Mouse (Mus musculus) kidney, postnatal 36 days (tissue): ENCODE results near the gene Hs3st3b1.

ENCODE experiments used
- DNase-seq, 2 experiments: peaks; one replicate each; pipeline ENCODE4 v3.0.0; 2021 to 2022; ENCODE audit warnings: mixed read lengths in 2 of 2

Hs3st3b1 gene

DNA sequence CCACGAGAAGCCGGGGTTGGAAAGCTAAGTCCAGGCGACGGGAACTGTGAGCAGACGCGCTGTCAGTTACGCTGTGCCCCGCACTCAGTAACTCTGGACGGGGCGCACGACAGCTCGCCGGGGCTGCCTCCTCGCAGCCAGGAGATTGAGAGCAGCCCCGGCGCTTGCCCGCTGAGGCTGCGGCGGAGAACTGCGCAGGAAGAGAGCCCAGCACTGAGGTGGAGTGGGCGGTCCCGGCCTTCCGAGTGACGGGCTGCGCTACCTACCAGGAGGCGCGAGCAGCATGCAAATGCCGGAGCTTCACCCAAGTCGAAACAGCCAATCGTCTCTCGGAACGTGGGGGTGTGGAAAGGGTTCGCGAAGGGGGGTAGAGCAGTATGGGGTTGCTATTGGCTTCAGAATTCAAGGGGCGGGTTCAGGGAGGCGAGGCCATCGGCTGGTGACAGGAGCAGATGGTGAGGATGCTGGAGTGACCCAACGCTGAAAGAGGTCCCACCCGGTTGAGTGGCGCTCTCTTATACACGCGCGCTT lies at the start of gene Hs3st3b1:
Hs3st3b1 (minus strand) TSS at position 200 of the 531 bp plus-strand sequence.
- peak; percentile 96 to 98 for DNase-seq

DNA sequence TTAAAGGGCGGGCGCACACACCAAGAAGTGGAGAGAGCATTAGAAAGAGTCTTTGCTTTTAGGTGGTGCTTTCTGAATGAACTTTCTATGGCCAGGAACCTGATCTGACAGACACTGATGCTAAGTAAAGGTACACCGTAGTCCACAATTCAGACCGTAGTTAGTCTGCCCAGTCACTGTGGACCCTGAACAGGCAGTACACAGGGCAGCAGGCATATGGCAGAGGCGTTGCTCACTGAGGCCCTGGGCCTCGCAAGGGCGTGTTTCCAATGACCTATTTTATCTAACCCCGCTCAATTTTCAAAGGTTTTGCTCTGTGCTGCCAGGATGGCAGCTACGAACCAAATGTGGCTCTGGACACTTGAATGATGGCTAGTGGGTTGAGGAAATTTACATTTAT lies 49.4 kb upstream of the Hs3st3b1 start:
- peak; percentile 27 to 31 for DNase-seq

DNA sequence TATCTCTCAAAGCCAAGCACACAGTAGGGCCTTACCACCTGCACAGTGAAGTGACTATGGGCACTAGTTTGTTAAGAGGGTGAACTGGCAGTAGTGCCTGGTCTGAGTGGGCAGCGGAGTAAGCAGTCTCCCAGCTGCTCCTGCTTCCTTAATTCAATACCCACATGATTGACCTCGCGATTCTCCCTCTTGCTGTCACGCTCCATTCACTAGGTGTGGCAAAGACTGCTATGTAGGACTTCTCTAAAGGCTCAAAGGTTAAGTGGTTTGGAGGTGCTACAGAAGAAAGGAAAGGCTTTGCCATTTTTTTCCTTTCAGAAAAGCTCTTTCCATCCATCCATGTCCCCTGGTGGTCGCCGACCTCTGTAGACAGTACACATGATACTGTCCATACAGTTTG lies 48.7 kb upstream of the Hs3st3b1 start:
- peak in 1 of 2 experiments; percentile 23 for DNase-seq

GRCm38 (mm10) chr11:63969205-63969910 lies 47.3 kb upstream of the Hs3st3b1 start:
- DNase-seq = peak; percentile 63 to 69

- DNase-seq = no peak
Measured at GRCm38 (mm10) chr11:63968388-63969035, 46.4 kb upstream of the Hs3st3b1 start.

DNA sequence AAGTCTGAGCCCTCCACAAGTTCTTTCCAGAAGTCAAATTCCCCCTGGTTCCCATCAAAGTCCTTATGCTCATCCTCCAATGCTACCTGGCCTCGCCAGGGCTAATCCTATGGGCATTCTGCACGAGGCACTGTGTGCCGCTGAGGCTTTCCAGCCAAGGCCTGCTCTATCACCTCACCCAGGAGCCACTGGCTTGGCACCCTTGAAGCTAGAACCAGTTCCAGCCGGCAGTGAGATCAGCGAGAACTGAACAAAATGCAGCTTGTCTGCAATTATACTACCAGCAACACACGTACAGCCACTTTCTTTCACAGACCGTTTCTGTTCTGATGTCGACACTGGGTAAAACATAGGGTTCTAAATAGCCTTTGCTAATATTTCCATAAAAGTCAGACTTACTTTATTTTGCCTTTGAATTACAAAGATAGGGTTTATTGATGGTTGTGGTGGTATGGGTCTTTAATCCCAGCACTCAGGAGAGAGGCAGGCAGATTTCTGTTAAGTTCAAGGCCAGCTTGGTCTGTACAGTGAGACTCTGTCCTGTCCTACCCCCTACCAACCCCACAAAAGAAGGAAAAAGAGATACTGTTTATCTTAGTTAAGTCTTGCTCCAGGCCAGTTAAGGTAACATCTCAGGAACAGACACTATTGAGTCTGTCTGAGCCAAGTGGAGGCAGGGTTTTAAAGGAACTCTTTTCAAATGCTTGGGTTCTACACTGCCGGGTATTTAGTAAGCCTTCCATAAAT lies 45.7 kb upstream of the Hs3st3b1 start:
- peak; percentile 59 to 60 for DNase-seq

DNA sequence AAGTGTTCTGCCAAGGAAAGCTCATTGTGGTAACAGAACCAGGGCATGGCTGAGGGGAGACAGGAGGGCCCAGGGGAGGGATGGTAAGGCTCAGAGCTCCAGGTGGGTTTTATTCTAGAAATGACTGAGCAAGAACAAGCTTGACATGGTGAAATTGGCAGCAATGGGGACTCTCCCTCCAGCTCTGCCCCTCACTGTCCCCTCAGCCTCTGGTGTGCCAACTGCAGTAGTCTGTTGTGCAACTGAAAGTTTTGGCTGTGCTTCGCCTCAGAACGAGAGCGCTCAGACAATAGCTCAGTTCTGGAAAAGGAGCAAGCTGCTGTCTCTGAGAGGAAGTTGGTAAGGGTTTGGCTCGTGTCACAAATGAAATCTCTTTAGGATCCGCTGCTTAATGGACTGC lies 43.3 kb upstream of the Hs3st3b1 start:
- no peak for DNase-seq

DNA sequence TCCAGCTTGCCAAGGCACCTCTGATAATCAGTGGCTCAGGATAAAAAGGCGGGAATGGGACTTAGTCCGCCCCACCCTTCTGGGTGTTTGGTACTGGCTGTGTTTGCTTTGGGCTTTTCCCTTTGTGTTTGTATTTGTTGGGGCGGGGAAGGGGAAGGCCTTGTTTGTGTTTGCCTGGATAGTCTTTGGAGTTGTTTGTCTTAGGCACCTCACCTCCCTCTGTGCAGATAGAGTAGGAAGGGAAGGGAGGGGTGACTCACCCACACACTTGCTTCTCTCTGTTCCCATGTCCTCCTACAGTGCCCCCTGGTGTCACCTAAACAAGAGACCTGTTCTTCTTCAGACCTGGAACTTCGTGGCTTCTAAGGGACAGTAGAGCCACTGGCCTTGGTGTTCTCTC lies 35.1 kb upstream of the Hs3st3b1 start:
- peak; percentile 27 to 58 for DNase-seq

DNA sequence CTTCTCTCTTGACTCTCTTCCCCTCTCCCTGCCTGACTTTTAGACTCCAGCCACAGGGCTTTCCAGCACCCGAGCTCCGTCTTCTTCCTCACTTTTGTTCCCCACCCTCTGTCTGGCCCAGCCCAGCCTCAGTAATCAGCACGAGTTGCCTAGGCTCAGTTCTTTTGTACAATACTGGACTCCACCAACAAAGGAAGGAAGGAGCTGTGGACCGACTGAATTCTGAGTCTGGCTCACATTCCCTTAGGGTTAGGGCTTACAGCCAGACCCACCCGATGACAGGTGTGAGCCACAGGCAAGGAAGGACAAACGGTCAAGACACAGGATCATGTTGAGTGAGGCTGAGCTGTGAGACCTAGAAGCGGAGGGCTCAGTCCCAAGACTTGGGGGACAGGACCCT lies 34.7 kb upstream of the Hs3st3b1 start:
- DNase-seq = no peak

DNA sequence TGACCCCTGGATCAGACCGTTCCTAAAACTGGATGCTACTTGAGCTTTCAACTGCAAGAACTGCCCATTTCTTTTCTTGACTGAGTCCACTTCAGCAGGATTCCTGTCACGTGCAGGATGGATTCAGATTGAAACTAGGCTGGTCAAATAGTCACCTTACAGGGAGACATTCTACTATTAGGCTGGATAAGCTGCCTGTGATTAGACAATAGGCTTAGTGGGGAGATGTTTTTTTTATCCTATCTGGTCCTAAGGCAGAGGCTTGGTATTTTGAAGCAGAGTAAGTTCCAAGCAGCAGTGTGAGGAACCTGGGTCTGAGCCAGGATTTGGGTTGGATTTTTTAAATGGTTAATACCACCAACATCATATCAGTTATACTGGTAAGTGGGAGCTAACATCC lies 31.8 kb upstream of the Hs3st3b1 start:
- DNase-seq = no peak

GRCm38 (mm10) chr11:63952743-63953191 lies 30.7 kb upstream of the Hs3st3b1 start:
- no peak for DNase-seq

DNA sequence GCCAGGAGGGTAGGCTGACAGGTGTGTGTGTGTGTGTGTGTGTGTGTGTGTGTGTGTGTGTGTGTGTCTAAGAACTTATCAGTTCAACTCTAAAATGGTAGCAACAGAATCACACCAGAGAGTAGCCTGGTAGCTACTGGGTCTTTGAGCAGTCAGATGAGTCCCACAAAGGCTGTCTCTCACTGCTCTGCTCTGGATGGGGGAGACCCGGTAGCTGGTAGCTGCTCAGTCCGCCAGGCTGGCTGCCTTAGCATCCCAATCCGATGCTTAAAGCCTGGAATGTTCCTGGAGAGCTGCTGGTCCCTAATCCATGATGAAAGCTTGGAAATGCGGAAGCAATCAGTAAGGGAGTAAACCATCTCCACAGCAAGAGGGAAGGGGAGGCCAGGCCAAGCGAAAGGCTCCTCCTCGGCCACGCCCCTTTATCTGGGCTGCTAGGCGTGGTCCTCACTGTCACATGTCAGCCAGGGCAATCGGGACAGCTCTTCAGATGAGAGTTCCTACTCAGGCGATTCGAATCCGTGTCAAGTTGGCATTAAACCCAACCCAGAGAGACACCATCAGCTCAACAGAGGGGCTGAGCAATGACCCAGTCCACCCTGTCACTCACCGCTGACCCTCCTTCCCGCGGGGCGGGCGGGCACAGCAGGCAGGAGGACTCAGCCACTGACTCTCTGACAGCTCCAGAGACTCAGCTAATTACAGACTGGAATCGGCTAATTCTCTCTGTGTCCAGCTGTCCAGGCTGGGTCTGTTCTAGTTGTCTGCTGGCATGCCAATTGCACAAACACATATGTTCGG lies 29.9 kb upstream of the Hs3st3b1 start:
- peak; percentile 31 to 54 for DNase-seq

DNA sequence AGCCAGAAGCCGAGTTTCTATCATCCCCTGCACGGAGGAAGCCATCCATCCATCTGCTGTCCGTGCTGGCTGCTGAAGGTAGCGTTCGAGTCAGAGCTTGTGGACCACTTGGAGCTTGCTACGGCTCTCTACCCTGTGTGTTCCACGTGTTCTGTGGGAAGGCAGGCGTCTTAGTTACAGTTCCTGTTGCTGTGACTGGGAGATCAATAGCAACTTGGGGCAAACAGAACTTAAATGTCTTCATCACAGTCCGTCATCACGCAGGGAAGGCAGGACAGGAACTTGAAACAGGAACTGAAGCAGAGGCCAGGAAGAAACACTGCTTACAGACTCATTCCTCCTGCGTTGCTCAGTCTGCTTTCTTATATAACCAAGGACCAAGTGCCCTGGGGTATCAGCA lies 26.3 kb upstream of the Hs3st3b1 start:
- DNase-seq = no peak

DNA sequence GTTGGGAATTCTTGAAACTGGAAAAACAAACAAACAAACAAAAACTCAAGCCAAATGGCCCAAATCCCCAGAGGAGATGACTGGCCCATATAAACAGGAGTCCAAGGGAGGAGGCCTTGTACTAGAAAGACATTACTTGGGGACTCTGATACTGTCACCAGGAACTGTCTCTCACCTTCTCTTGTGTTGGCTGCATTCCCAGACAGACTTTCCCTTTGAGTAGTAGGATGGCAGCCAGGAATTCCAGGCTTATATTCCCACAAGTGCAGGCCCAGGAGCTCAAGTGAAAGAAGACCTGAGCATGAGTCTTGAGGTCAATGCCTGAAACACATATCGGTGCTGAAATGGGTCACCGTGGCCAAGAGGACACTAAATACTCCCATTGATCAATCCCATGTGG lies 24.9 kb upstream of the Hs3st3b1 start:
- no peak for DNase-seq

- no peak for DNase-seq
Measured at GRCm38 (mm10) chr11:63943947-63944346, 21.9 kb upstream of the Hs3st3b1 start.

- DNase-seq = no peak
Measured at GRCm38 (mm10) chr11:63943268-63943890, 21.3 kb upstream of the Hs3st3b1 start.

DNA sequence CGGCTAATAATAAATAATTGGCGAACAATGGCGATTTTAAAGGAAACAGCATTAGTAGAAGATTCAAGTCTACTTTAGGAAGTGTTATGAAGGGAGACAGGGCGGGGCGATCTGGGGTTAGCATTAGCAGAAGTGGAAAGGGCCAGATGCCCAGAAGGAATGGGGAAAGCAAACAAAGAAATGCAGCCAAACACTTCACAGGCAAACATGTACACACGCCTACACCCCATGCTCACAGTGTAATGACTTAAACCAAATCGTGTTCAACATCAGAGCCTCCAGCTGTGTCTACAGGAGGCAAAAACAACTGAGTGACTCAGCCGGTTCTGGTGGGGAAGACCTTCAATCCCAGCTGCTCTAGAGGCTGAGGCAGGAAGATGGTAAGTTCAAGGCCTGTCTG lies 20.1 kb upstream of the Hs3st3b1 start:
- DNase-seq = no peak

DNA sequence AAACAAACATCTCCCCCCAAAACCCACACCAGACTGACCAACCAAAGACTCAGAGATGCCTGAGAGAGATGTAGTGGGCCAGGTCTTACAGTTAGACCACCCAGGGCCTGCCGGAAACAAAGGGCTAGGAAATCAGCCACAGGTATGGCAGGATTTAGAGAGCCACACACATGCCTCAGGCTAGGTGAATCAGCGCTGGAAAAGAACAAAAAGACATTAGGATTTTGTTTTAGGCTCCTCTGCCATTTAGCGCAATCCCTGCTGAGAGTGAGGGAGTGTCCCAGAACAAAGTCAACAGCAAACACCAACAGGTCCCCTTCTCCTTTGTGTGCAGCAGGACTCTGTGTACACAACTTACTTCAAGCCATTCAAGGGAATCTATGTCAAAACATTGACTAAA lies 14.6 kb upstream of the Hs3st3b1 start:
- no peak for DNase-seq

- DNase-seq = no peak
Measured at GRCm38 (mm10) chr11:63926901-63927300, 4.8 kb upstream of the Hs3st3b1 start.

GRCm38 (mm10) chr11:63925161-63925582 lies 3.1 kb upstream of the Hs3st3b1 start:
- DNase-seq = peak; percentile 83 to 91

DNA sequence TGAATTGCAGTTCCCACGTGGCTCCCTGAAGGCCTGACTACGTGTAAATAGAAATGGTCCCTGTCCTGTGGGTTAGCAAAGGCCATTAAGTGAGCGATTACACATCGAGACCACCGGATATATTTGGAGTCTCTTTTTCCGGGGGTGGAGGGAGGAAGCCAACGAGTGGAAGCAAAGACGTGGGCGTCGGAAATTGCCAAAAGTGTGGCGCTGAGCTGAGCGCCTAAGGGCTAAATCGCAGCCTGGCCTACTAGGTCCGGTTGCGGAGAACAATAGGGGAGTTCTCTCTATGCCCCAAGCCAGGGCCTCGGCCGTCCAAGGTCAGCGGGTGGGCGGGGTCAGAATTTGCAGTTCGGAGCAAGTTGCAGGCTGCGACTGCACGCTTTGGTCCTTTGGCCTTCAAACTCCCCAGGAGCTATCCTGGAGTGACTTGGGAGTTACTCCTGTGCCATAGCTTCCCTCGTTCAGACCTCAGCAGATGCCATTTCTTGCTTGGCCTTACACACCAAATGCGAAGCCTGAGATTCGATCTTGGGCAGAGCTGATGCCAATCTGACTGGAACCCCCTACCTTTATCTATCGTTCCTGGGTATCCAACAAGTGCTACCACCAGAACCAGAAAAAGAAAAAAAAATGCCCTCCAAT lies 2.3 kb upstream of the Hs3st3b1 start:
- DNase-seq = peak in 1 of 2 experiments; percentile 24
